Mouse (Mus musculus) gastrocnemius, adult 2 months (tissue): ENCODE measurements at regions not wholly inside any gene's neighbourhood (a gene's known extent, or its start where the extent isn't known, plus 50 kb on each side); places are given as distances from the start of the nearest gene placed in this dataset.
"Not testable (repeated sequence)": the region's sequence is repeated elsewhere in the genome, so short reads cannot be mapped to it uniquely, and the experiment has no call there.

ENCODE experiments used
- DNase-seq: peaks from one replicate; pipeline ENCODE4 v3.0.0; 2022
- H3K27ac ChIP-seq: fragments of 200-600 bp; 2 replicates; pipeline ENCODE4 v1.8.1; 2022; ENCODE audit warnings: mild to moderate bottlenecking
- H3K4me3 ChIP-seq: fragments of 200-600 bp; 2 replicates; pipeline ENCODE4 v1.8.1; 2022; ENCODE audit warnings: mild to moderate bottlenecking, moderate library complexity
- CTCF ChIP-seq: fragments of 200-600 bp; IDR thresholded peaks from 2 replicates; pipeline ENCODE4 v1.8.1; 2022; ENCODE audit warnings: antibody characterized with exemption, mild to moderate bottlenecking, moderate library complexity
- intact Hi-C: fragments of 180-260 bp; cut with DNase I; formaldehyde crosslinking; loops from one replicate; pipeline ENCODE4 v1.15.1; 2025

GRCm38 (mm10) chr16:55758707-55759067, 80.0 kb downstream of the Nfkbiz start:
- no peak overlapping the region for H3K4me3 ChIP-seq
- TF ChIP-seq CTCF, result no peak
- H3K27ac ChIP-seq, result no peak overlapping the region
- intact Hi-C loops, result no loop called here
- no peak for DNase-seq

DNA sequence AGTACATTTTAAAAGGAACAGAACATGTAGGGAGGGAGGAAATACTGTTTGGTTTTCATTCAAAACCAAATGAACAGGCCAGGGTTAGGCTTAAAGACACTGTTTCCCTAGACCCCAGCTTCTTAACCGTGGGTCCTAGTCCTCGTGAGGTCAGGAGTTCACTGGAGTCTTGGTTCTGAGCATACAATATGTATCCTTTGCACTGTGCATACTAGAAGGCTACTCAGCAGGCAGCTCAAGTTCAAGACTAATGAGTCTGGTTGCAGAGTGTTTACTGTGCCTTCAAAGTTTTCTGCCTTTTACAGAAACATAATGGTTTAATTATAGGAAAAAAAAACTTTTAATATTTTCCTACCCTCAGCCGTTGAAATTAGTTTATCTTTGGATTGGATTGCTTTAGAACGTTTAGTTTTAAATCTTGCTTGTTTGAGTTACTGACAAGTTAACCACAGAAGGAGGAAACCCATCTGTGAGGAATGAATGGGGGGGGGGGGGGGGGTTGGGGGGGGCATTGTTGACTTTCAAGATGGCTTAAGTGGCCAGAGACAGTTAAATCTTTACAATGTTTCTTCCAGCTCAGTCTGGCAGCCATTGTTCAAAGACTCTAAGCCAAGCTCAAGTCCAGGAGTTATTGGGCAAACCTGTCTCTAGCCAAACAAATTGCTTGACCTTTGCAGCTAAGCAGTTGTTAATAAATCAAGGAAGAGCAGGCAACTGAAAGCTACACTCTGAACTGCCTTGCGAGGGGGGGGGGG, 80.6 kb downstream of the Nfkbiz start:
- DNase-seq, result no peak
- intact Hi-C loops, result no loop called here
- no peak overlapping the region for H3K27ac ChIP-seq
- no peak overlapping the region for H3K4me3 ChIP-seq
- no peak for TF ChIP-seq CTCF

- DNase-seq, intact Hi-C loops, H3K27ac ChIP-seq, H3K4me3 ChIP-seq: not testable (repeated sequence)
Measured at GRCm38 (mm10) chr16:55757422-55757815, 81.3 kb downstream of the Nfkbiz start.

- no peak for TF ChIP-seq CTCF
- intact Hi-C loops, result no loop called here
- no peak overlapping the region for H3K27ac ChIP-seq
- H3K4me3 ChIP-seq, result no peak overlapping the region
- DNase-seq, result no peak
Measured at GRCm38 (mm10) chr16:55756764-55757421, 81.8 kb downstream of the Nfkbiz start.

GRCm38 (mm10) chr16:55755309-55755832, 83.3 kb downstream of the Nfkbiz start:
- intact Hi-C loops, result no loop called here
- Histone ChIP-seq H3K27ac (no peak overlapping the region), H3K4me3 (no peak overlapping the region)
- DNase-seq, result no peak
- TF ChIP-seq CTCF, result no peak

DNA sequence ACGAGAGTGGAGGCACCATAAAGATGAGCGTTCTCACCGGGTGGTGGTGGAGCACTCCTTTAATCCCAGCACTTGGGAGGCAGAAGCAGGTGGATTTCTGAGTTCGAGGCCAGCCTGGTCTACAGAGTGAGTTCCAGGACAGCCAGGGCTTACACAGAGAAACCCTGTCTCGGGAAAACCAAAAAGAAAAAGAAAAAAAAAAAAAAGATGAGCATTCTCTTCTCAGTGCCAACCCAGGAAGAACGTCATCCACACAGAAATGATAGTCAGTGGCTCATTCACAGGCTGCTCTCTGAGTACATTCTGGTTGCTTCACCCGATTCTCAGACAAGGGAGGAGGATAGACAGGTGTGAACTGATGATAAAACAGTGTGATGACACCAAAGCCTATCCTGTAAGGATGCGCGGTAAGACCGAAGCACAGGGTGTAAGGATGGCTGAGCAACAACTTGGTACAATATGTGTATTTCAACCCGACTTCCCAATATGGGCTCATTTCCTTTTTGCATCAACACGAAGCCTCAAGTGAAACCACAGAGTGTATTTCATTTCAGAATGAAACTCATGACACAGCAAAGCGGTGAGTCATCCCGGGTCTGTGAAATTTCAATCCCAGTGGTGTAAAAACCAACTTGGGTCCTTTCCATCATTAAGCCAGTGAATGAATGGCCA, 84.5 kb downstream of the Nfkbiz start:
- intact Hi-C loops, result no loop called here
- Histone ChIP-seq H3K27ac (no peak overlapping the region), H3K4me3 (no peak overlapping the region)
- TF ChIP-seq CTCF, result no peak
- no peak for DNase-seq

GRCm38 (mm10) chr16:55753380-55753779, 85.3 kb downstream of the Nfkbiz start:
- intact Hi-C loops, result no loop called here
- no peak overlapping the region for H3K27ac ChIP-seq
- no peak for DNase-seq
- no peak for TF ChIP-seq CTCF
- no peak overlapping the region for H3K4me3 ChIP-seq

GRCm38 (mm10) chr16:55747250-55747649, 91.4 kb downstream of the Nfkbiz start:
- TF ChIP-seq CTCF, result no peak
- no peak overlapping the region for H3K27ac ChIP-seq
- no peak overlapping the region for H3K4me3 ChIP-seq
- intact Hi-C loops, result no loop called here
- DNase-seq, result no peak

GRCm38 (mm10) chr16:55746159-55746558, 92.5 kb downstream of the Nfkbiz start:
- no peak for DNase-seq
- no peak overlapping the region for H3K27ac ChIP-seq
- no peak overlapping the region for H3K4me3 ChIP-seq
- intact Hi-C loops, result no loop called here
- TF ChIP-seq CTCF, result no peak

GRCm38 (mm10) chr16:55745094-55745493, 93.6 kb downstream of the Nfkbiz start:
- TF ChIP-seq CTCF, result no peak
- intact Hi-C loops, result no loop called here

DNA sequence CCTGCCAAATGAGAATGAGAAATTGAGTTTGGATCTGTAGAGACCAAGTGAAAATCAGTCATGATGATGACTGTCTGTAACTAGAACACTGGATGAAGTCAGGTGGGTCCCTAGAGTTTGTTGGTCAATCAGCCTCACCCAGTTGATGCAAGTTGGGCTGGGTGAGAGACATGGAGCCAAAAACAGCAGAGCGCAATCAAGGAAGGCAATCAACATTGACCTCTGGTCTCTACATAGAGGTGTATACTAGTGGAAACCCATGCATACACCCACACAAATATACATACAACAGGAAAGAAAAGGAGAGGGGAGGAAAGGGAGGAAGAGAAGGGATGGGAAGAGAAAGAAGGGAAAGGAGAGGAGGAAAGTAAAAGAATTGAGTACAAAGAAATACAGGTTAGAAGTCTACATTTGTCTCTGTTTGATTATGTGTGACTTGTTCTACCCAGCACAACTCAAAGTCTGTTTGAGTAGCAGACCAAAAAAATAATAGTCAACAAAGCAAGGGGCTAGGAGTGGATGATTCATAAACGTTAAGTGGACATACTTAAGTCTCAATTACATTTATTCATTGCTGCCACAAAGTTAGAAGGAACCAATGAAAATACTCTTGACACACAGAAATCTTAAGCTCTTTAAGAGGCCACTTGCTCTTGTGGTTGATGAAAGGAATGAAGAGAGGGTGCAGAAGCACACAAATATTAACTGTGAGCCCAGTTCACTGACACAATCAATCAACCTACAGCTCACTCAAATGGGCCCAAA, 97.4 kb downstream of the Nfkbiz start:
- TF ChIP-seq CTCF, result no peak
- no peak overlapping the region for H3K27ac ChIP-seq
- intact Hi-C loops, result no loop called here
- H3K4me3 ChIP-seq, result no peak overlapping the region
- peak; percentile 16 for DNase-seq

More at GRCm38 (mm10) chr16:55745094-55745493, 93.6 kb downstream of the Nfkbiz start:
- no peak overlapping the region for H3K27ac ChIP-seq
- no peak for DNase-seq
- no peak overlapping the region for H3K4me3 ChIP-seq

GRCm38 (mm10) chr16:55738741-55739140, 100.0 kb downstream of the Nfkbiz start:
- no peak overlapping the region for H3K27ac ChIP-seq
- no peak for DNase-seq
- no peak for TF ChIP-seq CTCF
- intact Hi-C loops, result no loop called here
- H3K4me3 ChIP-seq, result no peak overlapping the region
